Mouse (Mus musculus) ovary, postnatal 14 days (tissue): ENCODE results near the gene Gm45753.
"Not testable (repeated sequence)": the region's sequence is repeated elsewhere in the genome, so short reads cannot be mapped to it uniquely, and the experiment has no call there.

ENCODE experiments used
- DNase-seq: peaks from one replicate; pipeline ENCODE4 v3.0.0; 2022; ENCODE audit warnings: low spot score

Gm45753 gene

DNA sequence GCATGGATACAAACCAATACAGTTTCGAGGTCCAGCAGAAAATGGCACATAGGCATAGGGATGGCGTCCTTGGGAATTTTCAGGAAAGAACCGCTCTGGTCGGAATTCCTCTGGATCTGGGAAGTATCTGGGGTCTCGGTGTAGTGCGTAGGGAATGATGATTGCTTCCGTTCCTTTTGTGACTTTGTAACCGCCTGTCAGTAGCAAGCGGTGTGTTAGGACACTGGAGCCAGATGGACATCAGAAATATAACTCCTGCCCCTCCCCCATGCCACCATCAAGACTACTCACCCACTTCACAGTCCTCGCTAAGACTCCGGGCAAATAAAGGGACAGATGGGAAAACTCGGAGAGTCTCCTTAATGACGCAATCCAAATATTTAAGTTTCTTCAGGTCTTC is at the start of gene Gm45753:
Gene Gm45753 (minus strand): TSS at position 101 of the 400 bp plus-strand sequence.
- DNase-seq: no peak

DNA sequence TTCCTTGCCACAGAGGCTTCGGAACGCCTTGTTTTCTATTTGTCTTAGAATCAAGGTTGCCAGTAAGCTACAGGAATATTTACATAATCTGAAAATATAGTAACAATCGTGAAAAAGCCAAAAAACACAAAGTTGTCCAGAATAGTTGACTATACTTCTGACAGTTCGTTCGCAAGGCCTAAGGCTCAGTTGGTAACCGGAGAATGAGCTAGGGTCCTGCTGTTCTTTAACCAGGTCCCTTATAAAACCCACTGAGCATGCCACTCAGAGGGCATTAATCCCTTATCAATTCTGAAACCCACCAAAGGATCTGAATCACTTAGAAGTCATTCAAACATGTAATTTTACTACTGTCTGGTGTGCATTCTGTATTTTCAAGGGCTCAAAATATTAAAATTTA is 47.5 kb upstream of the Gm45753 start:
- no peak for DNase-seq

DNA sequence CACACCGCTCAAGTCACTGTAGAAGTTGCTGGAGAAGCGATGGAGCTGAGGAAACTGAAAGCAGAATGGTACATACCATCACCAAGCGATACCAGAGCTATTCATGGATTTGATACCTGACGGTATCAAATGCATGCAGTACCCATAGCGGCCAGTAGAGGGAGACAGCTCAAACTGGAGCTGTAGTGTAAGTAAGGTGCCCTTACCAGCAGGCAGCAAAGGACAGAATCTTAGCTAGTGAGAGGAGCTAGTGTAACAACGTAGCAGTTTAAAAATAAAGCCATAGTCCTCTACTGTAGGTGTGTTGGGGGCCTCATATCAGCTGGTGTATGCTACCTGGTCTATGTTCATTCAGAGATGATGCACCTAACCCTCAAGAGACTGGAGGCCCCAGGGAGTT is 36.8 kb upstream of the Gm45753 start:
- peak; percentile 34 for DNase-seq

- no peak for DNase-seq
Observed at GRCm38 (mm10) chr8:45344298-45344697, 36.0 kb upstream of the Gm45753 start.

DNA sequence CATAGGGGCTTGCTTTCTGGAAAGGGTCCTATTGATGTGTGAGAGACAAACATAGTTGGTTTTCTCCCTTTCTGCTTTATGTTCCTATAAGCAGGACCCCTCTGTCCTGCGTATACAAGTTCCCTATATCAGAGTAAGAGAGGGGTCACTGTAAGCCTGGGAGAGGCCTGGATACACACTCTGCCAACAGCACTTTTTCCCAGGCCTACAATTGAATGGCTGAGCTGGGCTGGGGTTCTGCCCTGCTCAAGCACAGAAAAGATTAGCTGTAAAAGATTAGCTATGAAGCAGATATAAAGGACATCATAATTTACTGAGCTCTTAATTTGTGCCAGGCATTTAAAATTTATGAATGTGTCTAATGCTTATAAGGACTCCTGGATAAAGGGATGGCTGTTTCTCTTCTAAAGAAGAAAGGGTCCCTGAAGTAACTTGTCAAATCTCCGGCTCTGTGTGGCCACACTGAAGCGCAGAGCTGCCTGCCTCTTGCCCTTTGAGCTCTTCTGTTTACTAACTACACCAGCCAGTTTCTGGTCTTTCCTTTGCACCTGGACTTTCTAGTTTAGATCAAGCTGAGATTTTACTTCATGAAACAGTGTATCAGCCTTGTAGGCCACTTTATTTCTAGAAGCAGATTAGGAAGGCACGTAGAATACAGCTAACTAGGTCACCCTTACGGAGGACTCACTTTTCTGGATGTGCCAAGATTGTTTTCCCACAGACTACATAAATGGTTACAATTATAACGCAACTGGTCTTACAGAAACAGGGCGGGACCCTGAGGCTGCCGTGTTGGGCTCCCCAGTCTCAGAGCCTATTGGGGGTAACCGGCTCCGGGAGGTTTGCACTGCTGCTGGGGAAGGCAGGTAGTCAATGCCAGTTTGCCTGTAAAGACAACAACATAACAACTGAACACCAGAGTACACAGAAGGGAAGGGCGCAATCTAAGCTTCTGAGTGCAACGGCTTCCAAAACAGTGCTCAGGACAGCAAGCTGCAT is 33.7 kb upstream of the Gm45753 start:
- no peak for DNase-seq

GRCm38 (mm10) chr8:45333493-45333892 is 25.2 kb upstream of the Gm45753 start:
- no peak for DNase-seq

GRCm38 (mm10) chr8:45332685-45333409 is 24.6 kb upstream of the Gm45753 start, which contains the start of gene Cyp4v3:
Cyp4v3 (minus strand) TSS chr8:45333216.
- peak; percentile 55 for DNase-seq

- no peak for DNase-seq
Observed at GRCm38 (mm10) chr8:45330856-45331255, 22.6 kb upstream of the Gm45753 start.

GRCm38 (mm10) chr8:45329206-45329980 is 21.1 kb upstream of the Gm45753 start:
- DNase-seq: no peak

GRCm38 (mm10) chr8:45327076-45327475 is 18.8 kb upstream of the Gm45753 start:
- not testable (repeated sequence) for DNase-seq

GRCm38 (mm10) chr8:45324151-45324550 is 15.9 kb upstream of the Gm45753 start:
- no peak for DNase-seq

- no peak for DNase-seq
Observed at GRCm38 (mm10) chr8:45321365-45321764, 13.1 kb upstream of the Gm45753 start.

GRCm38 (mm10) chr8:45320930-45321329 is 12.7 kb upstream of the Gm45753 start:
- DNase-seq: no peak

GRCm38 (mm10) chr8:45310967-45311366 is 2.7 kb upstream of the Gm45753 start:
- DNase-seq: no peak

- DNase-seq: no peak
Observed at GRCm38 (mm10) chr8:45305479-45305878, 2.8 kb downstream of the Gm45753 start.

DNA sequence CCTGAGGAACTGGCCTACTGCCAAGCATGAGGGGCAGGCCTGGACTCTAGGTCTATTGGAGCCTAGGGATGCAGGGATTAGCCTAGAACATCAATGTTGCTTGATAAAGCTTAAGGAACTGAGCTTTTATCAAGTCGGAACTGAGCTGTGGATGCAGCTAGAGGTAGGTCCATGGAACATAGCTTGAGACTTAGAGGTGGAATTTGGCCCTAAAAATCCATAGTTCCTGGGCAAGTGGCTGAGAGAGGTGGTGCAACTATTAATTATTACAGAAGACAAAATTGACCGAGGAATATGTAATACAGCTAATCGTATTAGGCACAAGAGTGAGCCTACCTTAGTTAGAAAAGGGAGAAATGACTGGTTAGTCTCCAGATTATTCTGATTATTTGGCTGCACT is 3.9 kb downstream of the Gm45753 start:
- DNase-seq: no peak

- no peak for DNase-seq
Observed at GRCm38 (mm10) chr8:45302390-45302789, 5.9 kb downstream of the Gm45753 start.

GRCm38 (mm10) chr8:45295276-45295675 is 13.0 kb downstream of the Gm45753 start:
- DNase-seq: no peak

DNA sequence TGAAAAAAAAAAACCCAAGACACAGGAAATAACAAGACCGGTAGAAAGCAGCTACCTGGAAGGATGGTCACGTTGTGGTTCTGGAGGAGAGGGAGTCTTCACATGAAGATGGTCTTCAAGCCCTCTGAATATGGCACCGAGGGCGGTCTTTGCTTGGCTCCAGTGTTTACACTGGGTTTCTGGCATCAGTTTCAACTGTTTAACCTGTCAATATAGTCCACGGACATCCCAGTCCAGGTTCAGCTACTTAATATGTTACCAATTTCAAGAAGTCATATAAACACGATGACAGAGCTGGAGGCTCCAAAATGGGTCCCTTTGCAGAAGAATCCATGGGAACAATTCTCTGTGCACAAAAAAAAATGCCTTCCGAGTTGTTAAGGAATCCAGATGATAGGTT is 13.6 kb downstream of the Gm45753 start, which contains the start of gene Klkb1:
Gene Klkb1 (minus strand): TSS at position 173 of the 400 bp plus-strand sequence.
- no peak for DNase-seq

GRCm38 (mm10) chr8:45291790-45292189 is 16.5 kb downstream of the Gm45753 start:
- DNase-seq: no peak

DNA sequence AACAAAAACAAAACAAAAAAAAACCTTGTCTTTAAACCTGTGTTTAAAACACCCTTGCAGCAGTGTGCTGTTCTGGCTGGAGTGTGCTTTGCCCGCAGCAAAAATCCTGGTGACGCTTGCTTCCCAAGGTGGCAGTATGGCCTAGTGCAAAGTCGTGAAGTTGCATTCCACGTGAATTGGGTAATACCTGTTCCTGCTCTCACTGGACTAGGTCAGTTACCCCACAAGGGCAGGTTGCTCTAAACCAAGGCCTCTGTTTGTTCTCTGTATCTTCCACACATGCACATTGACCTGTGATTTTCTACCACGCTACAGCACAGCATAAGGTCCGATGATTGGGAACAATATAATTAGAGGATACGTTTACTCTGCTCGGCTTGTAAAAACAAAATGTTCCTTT is 26.6 kb downstream of the Gm45753 start:
- no peak for DNase-seq

DNA sequence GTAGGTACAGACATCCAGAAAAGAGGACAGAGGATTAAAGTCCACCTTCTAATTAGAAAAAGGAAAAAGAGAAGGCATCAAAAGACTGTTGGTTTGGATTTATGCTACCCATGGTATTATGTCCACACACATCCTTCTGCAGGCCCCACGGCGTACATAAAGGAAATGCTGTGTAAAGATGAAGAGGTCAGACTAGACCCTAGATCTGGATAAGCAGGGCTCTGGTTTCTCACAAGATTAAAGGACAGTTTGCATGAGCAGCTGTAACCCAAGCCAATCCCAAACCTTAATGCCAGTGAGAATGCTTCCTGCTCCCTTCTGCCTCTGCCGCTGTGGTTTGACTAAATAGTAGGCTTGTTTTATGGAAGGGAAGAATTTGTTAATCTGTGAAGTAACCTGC is 30.8 kb downstream of the Gm45753 start:
- DNase-seq: no peak
